33 mouse cellular contexts compared by ENCODE assay signal in the genomic region with DNA sequence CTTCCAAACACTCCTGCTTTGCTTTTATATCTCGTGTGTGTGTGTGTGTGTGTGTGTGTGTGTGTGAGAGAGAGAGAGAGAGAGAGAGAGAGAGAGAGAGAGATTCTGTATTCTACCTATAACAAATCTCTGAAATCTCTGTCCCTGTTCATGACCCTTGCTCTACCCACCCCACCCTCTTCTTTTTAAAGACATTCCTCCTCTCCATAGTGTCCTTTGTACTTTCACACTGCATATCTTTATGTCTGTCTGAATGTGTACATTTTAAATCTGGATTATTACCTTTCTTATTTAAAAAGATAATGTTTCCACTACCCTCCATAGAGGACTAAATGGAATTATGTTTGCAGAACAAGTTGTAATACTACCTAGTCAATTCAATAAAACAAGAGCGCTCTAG.
"Had no signal": no experiment of that assay in that cellular context is flagged by ENCODE, and none has a peak within 500 bp of the region (broad histone marks: within the 10 kb centered on the region; RNA-seq: fewer than 3 reads in every experiment).

No protein-coding gene starts in this region.

- ATAC-seq: hindbrain, embryonic 16.5 days; hindbrain, postnatal 0 days; inflammation-experienced regulatory T-cells, adult 6 months had no signal

- H3K9me3 ChIP-seq: heart, embryonic 10.5 days; heart, embryonic 13.5 days; heart, embryonic 15.5 days; hindbrain, embryonic 10.5 days; hindbrain, embryonic 12.5 days; hindbrain, embryonic 13.5 days; hindbrain, embryonic 15.5 days; kidney, embryonic 15.5 days had no signal

- H3K9ac ChIP-seq: heart, embryonic 12.5 days; heart, embryonic 13.5 days; heart, embryonic 15.5 days; hindbrain, embryonic 12.5 days; hindbrain, embryonic 13.5 days; hindbrain, embryonic 14.5 days; hindbrain, embryonic 15.5 days; kidney, embryonic 15.5 days had no signal

- H3K4me3 ChIP-seq: heart, embryonic 10.5 days; heart, embryonic 12.5 days; heart, embryonic 13.5 days; heart, embryonic 15.5 days; hindbrain, embryonic 10.5 days; hindbrain, embryonic 12.5 days; hindbrain, embryonic 13.5 days; hindbrain, embryonic 15.5 days; kidney, embryonic 15.5 days; layer of hippocampus, adult 2 months; left cerebral cortex, adult 2 months had no signal

- H3K27me3 ChIP-seq: heart, embryonic 12.5 days; heart, embryonic 13.5 days; heart, embryonic 15.5 days; hindbrain, embryonic 12.5 days; hindbrain, embryonic 13.5 days; hindbrain, embryonic 15.5 days; kidney, embryonic 15.5 days had no signal

- H3K4me2 ChIP-seq: heart, embryonic 11.5 days; heart, embryonic 12.5 days; heart, embryonic 13.5 days; heart, embryonic 15.5 days; hindbrain, embryonic 12.5 days; hindbrain, embryonic 13.5 days; hindbrain, embryonic 14.5 days; hindbrain, embryonic 15.5 days; kidney, embryonic 15.5 days had no signal

- H3K27ac ChIP-seq: heart, embryonic 10.5 days; heart, embryonic 13.5 days; heart, embryonic 15.5 days; hindbrain, embryonic 10.5 days; hindbrain, embryonic 12.5 days; hindbrain, embryonic 13.5 days; hindbrain, embryonic 14.5 days; hindbrain, embryonic 15.5 days; hindbrain, postnatal 0 days; kidney, embryonic 15.5 days; kidney, postnatal 0 days; layer of hippocampus, adult 2 months; left cerebral cortex, adult 2 months had no signal

- DNase-seq: heart, postnatal 10 days; heart, postnatal 14 days; heart, postnatal 36 days; heart, postnatal 4 days; kidney, adult 11 months; kidney, adult 18-20 months; kidney, adult 2 months; kidney, adult 8-10 months; kidney, adult 9 months; kidney, postnatal 10 days; kidney, postnatal 14 days; kidney, postnatal 25 days; kidney, postnatal 36 days; kidney, postnatal 4 days; layer of hippocampus, adult 9-11 months; layer of hippocampus, postnatal 36 days had no signal

- H3K4me1 ChIP-seq: heart, embryonic 10.5 days; heart, embryonic 12.5 days; heart, embryonic 13.5 days; heart, embryonic 15.5 days; hindbrain, embryonic 10.5 days; hindbrain, embryonic 12.5 days; hindbrain, embryonic 13.5 days; hindbrain, embryonic 15.5 days; kidney, embryonic 15.5 days had no signal

- H3K36me3 ChIP-seq: heart, embryonic 10.5 days; heart, embryonic 12.5 days; heart, embryonic 13.5 days; heart, embryonic 15.5 days; hindbrain, embryonic 10.5 days; hindbrain, embryonic 12.5 days; hindbrain, embryonic 13.5 days; hindbrain, embryonic 15.5 days; kidney, embryonic 15.5 days had no signal
